Mouse (Mus musculus): ENCODE data around the gene Il1rapl1.

Gene Il1rapl1

DNA sequence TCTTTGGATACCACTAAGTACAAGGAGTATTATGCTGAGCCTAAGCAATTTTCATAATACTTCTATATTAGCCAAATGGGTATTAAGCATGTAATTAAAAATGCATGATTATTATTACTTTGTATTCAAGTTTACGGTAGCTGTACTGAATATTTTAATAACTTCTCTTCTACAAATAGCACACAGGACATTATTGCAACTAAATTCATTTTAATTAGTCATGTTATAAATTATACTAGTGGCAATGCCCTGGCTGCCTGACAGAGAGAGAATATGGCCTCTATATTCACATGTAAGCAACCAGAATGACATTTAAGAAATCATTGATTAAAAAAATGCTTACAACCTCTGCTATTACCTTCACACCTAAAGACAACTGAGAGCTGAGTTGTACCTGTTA lies 1160.8 kb downstream of the Il1rapl1 start:
- 88% methylated on average over 1 of the region's 1 CpGs for WGBS

DNA sequence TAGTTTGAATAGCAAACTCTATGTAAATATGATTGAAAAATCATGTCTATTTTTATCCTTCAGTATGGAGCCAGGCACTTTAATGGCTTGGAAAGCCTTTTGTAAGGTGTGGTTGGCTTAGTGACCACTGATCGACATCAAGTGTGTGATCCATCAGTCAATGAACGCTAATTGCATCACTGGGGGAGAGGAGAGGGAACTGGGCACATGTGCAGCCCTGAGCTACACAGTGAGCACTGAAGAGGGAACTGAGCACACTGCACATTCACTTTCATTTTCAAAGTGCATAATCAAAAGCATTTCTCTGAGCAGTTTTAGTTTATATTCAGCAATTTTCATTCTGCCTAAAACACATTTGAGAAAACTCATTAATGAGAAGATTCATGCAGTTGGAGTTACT lies 1164.5 kb downstream of the Il1rapl1 start:
- 42% methylated on average over 2 of the region's 2 CpGs for WGBS

DNA sequence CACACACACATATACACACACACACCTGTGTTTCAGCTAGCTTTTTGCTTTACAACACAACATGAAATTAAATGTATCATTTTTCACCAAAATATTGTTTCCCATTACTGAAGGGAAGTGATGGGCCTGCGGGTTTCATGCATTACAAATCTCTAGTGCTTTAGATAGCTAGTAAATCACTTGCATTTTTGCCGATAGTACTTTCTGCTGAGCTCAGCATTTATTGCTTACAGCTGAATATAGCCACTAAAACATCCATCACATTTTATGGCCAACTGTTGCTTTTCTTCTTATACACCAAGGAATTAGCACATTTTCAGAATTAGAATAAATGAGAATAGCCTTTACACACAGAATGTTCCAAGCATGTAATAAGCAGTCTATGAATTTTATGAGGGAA lies 1260.6 kb downstream of the Il1rapl1 start:
- WGBS: 80% methylated on average over 2 of the region's 2 CpGs

DNA sequence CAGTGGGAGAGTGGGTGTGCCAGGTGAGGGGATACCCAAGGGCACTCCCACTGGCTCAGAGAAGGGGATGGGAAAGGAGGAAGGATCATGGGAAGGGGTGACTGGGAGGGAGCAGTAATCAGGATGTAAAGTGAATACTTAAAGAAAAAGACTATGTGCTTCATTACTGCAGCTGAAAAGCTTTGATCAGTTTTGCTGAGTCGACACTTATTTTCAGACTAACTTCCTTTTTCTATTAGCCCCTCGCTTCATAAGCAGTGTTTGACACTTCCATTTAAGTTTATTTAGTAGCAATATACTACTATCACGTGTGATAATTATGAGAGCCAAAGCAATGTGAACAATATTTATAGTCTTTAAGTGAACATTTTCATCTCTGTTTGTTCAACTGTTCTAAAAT lies 1307.2 kb downstream of the Il1rapl1 start:
- 79% methylated on average over 3 of the region's 3 CpGs for WGBS

DNA sequence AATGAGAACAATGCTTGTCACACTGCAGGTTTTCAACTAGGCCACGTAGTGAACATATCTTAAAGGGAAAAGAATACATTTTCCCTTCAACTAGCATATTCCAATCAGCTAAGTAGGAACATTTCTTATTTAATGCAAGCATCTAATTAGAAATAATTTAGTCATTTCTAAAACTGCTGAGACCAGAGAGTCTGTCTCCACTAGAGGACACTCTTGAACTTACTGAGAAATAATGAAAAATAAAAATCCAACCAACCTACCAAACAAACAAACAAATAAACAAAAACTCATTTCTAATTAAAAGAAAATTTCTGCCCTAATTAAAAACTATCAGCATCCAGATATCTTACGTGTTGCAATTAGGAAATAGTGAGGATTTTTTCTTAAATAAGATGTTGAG lies 1312.7 kb downstream of the Il1rapl1 start:
- 67% methylated on average over 2 of the region's 2 CpGs for WGBS

DNA sequence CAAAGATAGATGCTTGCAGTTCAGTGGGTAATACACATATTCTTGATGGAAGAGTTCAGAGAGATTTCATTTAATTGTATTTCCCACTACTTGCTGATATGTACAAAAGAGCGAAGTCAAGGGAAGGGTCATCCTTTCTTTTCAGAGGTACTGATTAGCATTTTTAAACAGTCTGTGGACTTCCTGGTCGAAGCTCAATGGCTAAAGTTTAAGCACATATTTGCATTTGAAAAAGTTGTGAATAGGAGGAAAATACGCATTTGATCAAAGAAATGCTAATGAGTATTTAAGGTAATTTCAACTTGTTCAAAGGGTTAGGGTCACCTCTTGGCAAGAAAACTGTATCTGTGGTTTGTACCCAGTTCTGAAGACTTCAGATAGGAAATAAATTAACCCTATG lies 1386.6 kb downstream of the Il1rapl1 start:
- WGBS: 56% methylated on average over 3 of the region's 3 CpGs

Data from cerebral cortex, adult 2 months (tissue).